Mouse (Mus musculus) neural tube, embryonic 11.5 days (tissue): ENCODE measurements around the gene Inka2. TPM values are rescaled to one million over a fixed set of nuclear protein-coding genes. Genes with fewer than 3 reads are reported as not detected.

Experiments used
- polyA plus RNA-seq: library from polyadenylated mRNA; unstranded; fragments of >200 nt; fragmentation: Nextera tagmentation; extraction: Ambion mirVana; gene quantifications from 2 replicates; pipeline ENCODE4 v1.2.1, GENCODE M21; 2014

Inka2 gene
- polyA plus RNA-seq, 1 experiment from 2014 or later, result 1.8 TPM

Other genes with a start within 250 kb of the Inka2 start
- gene Ddx20, start 17.0 kb upstream of the Inka2 start, polyA plus RNA-seq, result 43.3 and 45.9 TPM in 2 replicates
- gene Rap1a, start 96.7 kb downstream of the Inka2 start, polyA plus RNA-seq, result 68.1 and 75.9 TPM in 2 replicates
- gene Adora3, start 166.3 kb downstream of the Inka2 start, polyA plus RNA-seq, result 0.19 and 0.31 TPM in 2 replicates
- not detected in 2 replicates for gene Tmigd3, start 166.3 kb downstream of the Inka2 start, polyA plus RNA-seq
- gene I830077J02Rik, start 228.1 kb downstream of the Inka2 start, polyA plus RNA-seq, result 0.57 and 0.76 TPM in 2 replicates